In the genomic region with DNA sequence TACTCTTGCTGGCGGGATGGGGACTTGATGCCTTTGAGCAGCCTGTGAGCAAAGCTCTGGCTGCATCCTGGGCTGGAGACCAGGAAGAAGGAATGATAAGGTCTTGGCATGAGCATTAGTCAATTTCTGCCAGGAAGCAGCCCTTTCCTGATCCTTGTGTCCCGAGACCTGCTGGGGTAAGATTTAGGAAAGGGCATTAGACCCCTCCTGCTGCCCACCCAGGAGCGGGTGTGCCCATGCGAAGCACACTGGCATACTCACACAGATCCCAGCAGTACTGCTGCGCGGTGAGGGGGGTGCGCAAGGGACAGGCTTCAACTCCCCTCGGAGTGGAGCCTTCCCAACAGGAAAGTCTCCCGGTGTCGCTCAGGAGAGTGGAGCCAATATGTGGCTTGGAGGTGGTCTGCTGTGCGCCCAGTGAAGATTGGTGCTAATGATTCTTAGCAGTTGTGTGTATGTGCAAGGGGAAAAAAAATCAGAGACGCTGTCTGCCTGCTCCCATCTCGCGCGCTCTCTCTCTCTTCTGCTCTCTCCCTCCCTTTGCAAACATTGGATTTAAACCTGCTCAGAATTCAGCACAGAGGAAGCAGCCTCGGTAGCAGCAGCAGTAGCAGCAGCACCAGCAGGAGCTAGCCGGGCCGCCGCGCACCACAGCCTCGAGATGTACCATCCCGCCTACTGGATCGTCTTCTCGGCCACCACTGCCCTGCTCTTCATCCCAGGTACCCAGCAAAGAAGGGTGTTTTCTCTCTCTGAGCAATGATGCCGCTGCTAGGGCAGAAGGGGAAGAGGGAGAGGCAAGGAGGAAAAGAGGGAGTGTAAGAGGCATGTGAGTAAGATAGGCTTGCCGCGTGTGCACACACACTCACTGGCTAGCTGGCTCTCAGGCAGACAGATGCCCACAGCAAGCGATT, we compare ENCODE assay signal across 8 mouse cellular contexts. TPM values are rescaled to one million over a fixed set of nuclear protein-coding genes. Genes with fewer than 3 reads are reported as not detected.
DNase-seq lines count a peak whose midpoint lies in the region; ATAC-seq and TF ChIP-seq lines count a peak whose summit lies in the region.

A gene (plus strand): TSS at position 51 of the 914 bp plus-strand sequence.

- no peaks in the 10 kb centered on the region for H3K27me3 ChIP-seq in kidney, adult 2 months (replicated peaks; ENCODE audit: control insufficient read depth, insufficient read depth, low read length)
- H3K27me3 ChIP-seq in hindbrain, embryonic 12.5 days = peaks cover 36% of the 10 kb centered on the region
- H3K27me3 ChIP-seq in limb, embryonic 14.5 days (ENCODE audit: control insufficient read depth, insufficient read depth, low read length) = peaks cover 38% of the 10 kb centered on the region

- WGBS in kidney, adult 2 months = 1% methylated on average over 28 of the region's 28 CpGs
- whole genome bisulfite sequencing in hindbrain, embryonic 12.5 days = 2% methylated on average over 28 of the region's 28 CpGs
- WGBS in limb, embryonic 14.5 days = 2% methylated on average over 28 of the region's 28 CpGs

- H3K4me2 ChIP-seq in hindbrain, embryonic 12.5 days (replicated peaks) = peak within 1 kb of the TSS; percentile 79
- peak within 1 kb of the TSS; percentile 54 for H3K4me2 ChIP-seq in limb, embryonic 14.5 days (replicated peaks; ENCODE audit: low read depth, low read length, severe bottlenecking)

- H3K4me1 ChIP-seq in kidney, adult 2 months (ENCODE audit: control insufficient read depth, insufficient read depth, low read length) = no peaks in the 10 kb centered on the region
- H3K4me1 ChIP-seq in hindbrain, embryonic 12.5 days = peaks cover 5% of the 10 kb centered on the region
- H3K4me1 ChIP-seq in limb, embryonic 14.5 days (ENCODE audit: control insufficient read depth, insufficient read depth, low read length) = peaks cover 4% of the 10 kb centered on the region; the same call in 1 of the 2 replicates

- peak; percentile 6 to 22 for DNase-seq in kidney, postnatal 4 days
- no peak for DNase-seq in kidney, adult 2 months
- DNase-seq in embryo, embryonic 10 days (ENCODE audit: low spot score) = peak; percentile 62
- peak; percentile 26 for DNase-seq in limb, embryonic 14.5 days (ENCODE audit: low spot score)
- peak; percentile 76 for DNase-seq in right cerebral cortex, postnatal 25 days
- no peak for DNase-seq in ovary, postnatal 10 days (ENCODE audit: low spot score)
- no peak for DNase-seq in ovary, postnatal 36 days (ENCODE audit: low spot score)

- TF ChIP-seq CTCF in kidney, adult 2 months (conservative IDR thresholded peaks at IDR 0.05; ENCODE audit: insufficient read depth, insufficient read length, low read depth, low read length) = no peak

- H3K9me3 ChIP-seq in hindbrain, embryonic 12.5 days (replicated peaks) = no peaks in the 10 kb centered on the region
- no peaks in the 10 kb centered on the region for H3K9me3 ChIP-seq in limb, embryonic 14.5 days (ENCODE audit: control insufficient read depth, low read length)

- no peak within 1 kb of the TSS for H3K4me3 ChIP-seq in kidney, adult 2 months (ENCODE audit: insufficient read depth, low read depth, low read length)
- peak within 1 kb of the TSS; percentile 42 for H3K4me3 ChIP-seq in hindbrain, embryonic 12.5 days
- peak within 1 kb of the TSS; percentile 36 for H3K4me3 ChIP-seq in limb, embryonic 14.5 days (replicated peaks; ENCODE audit: low read length)

- TF ChIP-seq POLR2A in kidney, adult 2 months (IDR thresholded peaks at IDR 0.05; ENCODE audit: low read depth, low read length) = no peak
- TF ChIP-seq POLR2A in limb, embryonic 14.5 days (IDR thresholded peaks at IDR 0.05; ENCODE audit: borderline replicate concordance, extremely low read depth, insufficient read depth, insufficient read length) = no peak

- H3K27ac ChIP-seq in kidney, adult 2 months (ENCODE audit: insufficient read depth, low read depth, low read length) = no peak within 1 kb of the TSS
- peak within 1 kb of the TSS; percentile 64; the same call in 1 of the 2 replicates for H3K27ac ChIP-seq in hindbrain, embryonic 12.5 days
- no peak within 1 kb of the TSS for H3K27ac ChIP-seq in limb, embryonic 14.5 days (replicated peaks; ENCODE audit: low read depth, low read length)

- peak; percentile 84 for ATAC-seq in hindbrain, embryonic 12.5 days (ENCODE audit: low FRiP score)
- ATAC-seq in limb, embryonic 14.5 days (ENCODE audit: low FRiP score, low read depth) = 0 out of 2 replicates have a peak, but pooled peaks have one; percentile 47

- H3K9ac ChIP-seq in hindbrain, embryonic 12.5 days = peak within 1 kb of the TSS; percentile 69
- H3K9ac ChIP-seq in limb, embryonic 14.5 days (ENCODE audit: low read depth, low read length, severe bottlenecking) = peak within 1 kb of the TSS; percentile 36; the same call in 1 of the 2 replicates

- H3K36me3 ChIP-seq in kidney, adult 2 months (ENCODE audit: control insufficient read depth, insufficient read depth, low read length) = no peaks in the 10 kb centered on the region
- H3K36me3 ChIP-seq in hindbrain, embryonic 12.5 days = no peaks in the 10 kb centered on the region
- H3K36me3 ChIP-seq in limb, embryonic 14.5 days (ENCODE audit: control insufficient read depth, insufficient read depth, low read length) = no peaks in the 10 kb centered on the region

RNA-seq across cellular contexts. Expression of the gene that starts here (rescaled TPM):
- 0.08 TPM in 2 replicates for polyA plus RNA-seq in kidney, adult 2 months (2012; rRNA removed)
- polyA plus RNA-seq in hindbrain, embryonic 12.5 days (2016; fragmentation: Nextera tagmentation; extraction: Ambion mirVana) = 10.6 and 10.8 TPM in 2 replicates
- polyA plus RNA-seq in limb, embryonic 14.5 days (2012; rRNA removed) = 3.0 and 3.7 TPM in 2 replicates
- polyA plus RNA-seq in limb, embryonic 14.5 days (2014; fragmentation: Nextera tagmentation; extraction: Ambion mirVana) = 5.5 and 5.6 TPM in 2 replicates

Comparison
In these comparisons a context has a peak if more than half of its experiments do, and no peak if none do; other contexts are left out.
1. DNase-seq: peak in kidney, postnatal 4 days (2 of 2), embryo, embryonic 10 days (single experiment), limb, embryonic 14.5 days (single experiment) and right cerebral cortex, postnatal 25 days (single experiment); none in kidney, adult 2 months (single experiment), ovary, postnatal 10 days (single experiment) and ovary, postnatal 36 days (single experiment).